Mouse (Mus musculus) adrenal gland, postnatal 25 days (tissue): ENCODE results near the gene Rwdd3. TPM values are rescaled to one million over a fixed set of nuclear protein-coding genes. Genes with fewer than 3 reads are reported as not detected.

ENCODE experiments used
- DNase-seq: peaks from one replicate; pipeline ENCODE4 v3.0.0; 2021; ENCODE audit warnings: mixed read lengths
- long read RNA-seq: library from polyadenylated mRNA; stranded (forward); transcript quantifications from one replicate; pipeline ENCODE4 v2.0.0, GENCODE M21; 2021
- total RNA-seq: library from RNA; stranded (reverse); gene quantifications from 2 replicates; pipeline ENCODE4 v1.2.3, GENCODE M21; 2021

Rwdd3 gene
- 10.3 and 17.9 TPM in 2 replicates for total RNA-seq
- long read RNA-seq, transcript Rwdd3-204 (5 exons, 1,484 nt), result major isoform, 8 of 18 reads
- long read RNA-seq, partial matches to known transcripts, result 3 of 18 reads
- long read RNA-seq, other reads (novel, unspliced or antisense), result 6 of 18 reads

DNA sequence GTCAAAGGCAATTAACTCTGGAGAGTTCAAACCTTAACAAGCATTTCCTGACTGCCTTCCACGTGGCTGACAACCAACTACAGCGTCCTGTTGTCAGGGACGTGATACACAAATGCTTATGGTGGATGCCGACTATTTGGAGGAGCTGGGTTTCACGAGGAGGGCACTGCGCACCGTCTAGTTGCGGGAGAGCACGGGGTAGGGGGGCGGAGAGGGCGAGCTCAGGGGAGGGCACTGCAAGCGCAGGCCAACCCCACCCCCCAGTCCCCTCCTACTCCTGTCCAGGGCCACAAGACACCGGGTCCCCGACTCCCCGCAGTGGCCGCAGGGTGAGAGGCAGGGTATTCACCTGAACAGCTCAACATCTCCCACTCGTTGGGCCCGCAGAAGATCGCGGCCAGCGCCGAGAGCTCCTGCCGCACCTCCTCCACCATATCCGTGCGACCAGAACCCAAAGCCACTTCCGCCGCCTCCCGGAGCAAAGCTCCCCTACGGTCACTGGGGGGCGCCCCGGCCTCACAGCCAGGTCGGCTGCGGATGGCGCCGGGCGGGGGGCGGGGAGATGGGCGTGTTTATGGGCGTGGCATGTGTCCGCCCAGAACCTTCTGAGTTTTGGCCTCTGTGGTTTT lies at the start of gene Rwdd3:
Gene Rwdd3 (minus strand): TSS at position 453 of the 629 bp plus-strand sequence.
- DNase-seq, result peak; percentile 91

- DNase-seq, result no peak
Observed at GRCm38 (mm10) chr3:121217011-121217410, 45.5 kb upstream of the Rwdd3 start.

DNA sequence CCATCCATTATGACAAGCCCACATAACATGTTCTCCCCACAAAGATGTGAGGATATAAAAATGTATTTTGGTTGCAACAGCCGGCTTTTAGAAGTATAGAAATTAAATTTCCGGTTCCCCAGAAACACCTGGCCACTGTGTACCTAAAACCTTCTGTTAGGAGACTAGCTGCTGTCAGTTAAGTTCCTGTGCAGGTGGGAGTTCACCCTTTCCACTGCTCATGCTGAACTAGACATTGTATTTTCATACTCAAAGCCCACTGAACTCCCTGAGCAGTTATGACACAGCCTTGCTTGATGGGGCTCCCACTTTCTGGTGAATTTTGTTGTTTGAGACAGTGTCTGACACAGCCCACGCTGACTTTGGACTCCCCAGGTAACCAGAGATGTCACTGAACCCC lies 42.0 kb upstream of the Rwdd3 start:
- no peak for DNase-seq

GRCm38 (mm10) chr3:121212156-121212555 lies 40.7 kb upstream of the Rwdd3 start:
- peak; percentile 15 for DNase-seq

DNA sequence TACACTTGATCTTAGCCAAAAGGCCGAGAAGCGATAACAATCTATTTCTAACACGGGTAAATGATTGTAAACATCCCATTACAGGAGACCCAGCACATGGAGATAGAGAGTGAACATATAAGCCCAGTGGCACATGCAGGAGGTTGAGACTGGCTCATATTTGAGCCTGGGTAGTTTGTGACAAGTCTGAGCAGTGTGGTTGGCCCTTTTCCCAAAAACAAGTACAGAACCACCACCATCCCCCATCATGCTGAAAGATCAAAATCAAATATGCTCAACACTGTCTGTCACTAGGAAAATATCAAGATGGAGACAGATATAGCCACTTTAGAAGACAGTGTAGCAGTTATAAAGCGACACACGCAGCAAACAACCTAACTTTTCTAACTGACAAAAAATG lies 37.5 kb upstream of the Rwdd3 start:
- no peak for DNase-seq

- no peak for DNase-seq
Observed at GRCm38 (mm10) chr3:121206202-121206882, 34.8 kb upstream of the Rwdd3 start.

- no peak for DNase-seq
Observed at GRCm38 (mm10) chr3:121202638-121203037, 31.1 kb upstream of the Rwdd3 start.

DNA sequence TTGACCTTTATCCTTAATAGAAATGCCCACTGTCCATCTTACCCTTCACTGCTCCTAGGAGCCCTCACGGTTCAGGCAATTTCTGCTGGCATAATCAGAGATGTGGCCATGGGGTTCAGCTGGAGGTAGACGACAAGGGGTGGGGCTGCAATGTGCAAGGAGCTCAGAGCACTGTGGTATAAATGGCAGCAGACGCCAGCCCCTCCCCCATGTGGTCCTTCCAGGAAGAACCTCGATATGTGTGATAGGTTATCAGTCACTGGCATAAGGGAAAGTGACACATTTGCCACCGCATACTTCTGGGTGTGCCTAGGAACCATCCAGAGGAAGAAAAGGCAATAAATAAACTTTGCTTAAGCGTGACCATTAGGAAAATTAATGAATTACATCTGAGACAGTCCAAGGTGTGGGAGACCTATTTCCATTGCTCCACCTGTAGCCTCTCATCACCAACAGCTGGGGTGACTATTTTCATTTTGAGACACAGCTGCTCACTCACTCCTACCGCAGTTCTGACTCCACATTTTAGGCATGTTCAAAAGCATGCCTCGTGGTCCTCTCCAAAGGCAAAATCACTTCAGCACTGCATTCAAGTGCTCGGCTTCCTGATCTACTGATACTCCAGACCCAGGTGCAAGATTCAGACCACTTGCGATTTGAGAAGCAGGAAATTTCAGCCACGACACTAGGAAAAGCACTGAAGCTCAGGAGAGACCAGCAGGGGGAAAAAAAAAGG lies 29.7 kb upstream of the Rwdd3 start:
- no peak for DNase-seq

GRCm38 (mm10) chr3:121189199-121189598 lies 17.7 kb upstream of the Rwdd3 start:
- DNase-seq, result no peak

DNA sequence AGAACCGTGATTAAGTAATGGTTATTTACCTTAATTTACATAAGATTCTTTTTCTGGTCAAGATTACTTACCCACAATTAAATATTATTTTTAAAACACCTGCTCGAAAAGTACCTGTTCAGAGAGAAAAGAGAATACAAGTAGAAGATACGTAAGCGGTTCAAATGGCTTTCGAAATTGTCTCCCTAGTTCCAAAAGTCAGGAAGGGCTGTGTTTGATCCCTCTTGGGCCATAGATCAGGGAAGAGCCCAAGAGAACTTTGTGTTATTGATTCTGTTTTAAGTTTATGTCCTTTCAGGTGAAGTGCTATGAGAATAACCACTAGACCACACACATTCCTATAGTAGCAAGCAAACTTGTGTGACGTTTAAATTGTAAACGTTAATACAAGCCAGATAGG lies 16.0 kb upstream of the Rwdd3 start:
- no peak for DNase-seq

DNA sequence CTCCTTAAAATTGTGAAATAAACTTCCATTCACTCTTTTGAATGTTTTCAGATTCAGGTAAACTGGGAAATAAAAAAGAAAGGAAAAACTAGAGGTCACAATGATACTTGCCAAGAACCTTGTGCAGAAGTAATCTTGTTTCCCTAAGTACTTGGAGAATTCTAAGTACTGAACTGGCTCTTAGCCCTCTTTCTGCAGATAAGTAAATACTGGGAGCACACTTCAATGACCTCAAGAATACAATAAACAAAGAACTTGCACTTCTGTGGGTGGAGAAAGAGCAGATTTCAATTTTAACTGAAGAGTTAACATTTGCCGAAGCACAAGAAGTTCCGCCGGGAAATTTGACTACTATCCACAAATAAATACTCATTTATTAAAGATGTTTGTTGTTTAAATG lies 15.4 kb upstream of the Rwdd3 start:
- DNase-seq, result no peak

GRCm38 (mm10) chr3:121185197-121185596 lies 13.7 kb upstream of the Rwdd3 start:
- DNase-seq, result no peak

DNA sequence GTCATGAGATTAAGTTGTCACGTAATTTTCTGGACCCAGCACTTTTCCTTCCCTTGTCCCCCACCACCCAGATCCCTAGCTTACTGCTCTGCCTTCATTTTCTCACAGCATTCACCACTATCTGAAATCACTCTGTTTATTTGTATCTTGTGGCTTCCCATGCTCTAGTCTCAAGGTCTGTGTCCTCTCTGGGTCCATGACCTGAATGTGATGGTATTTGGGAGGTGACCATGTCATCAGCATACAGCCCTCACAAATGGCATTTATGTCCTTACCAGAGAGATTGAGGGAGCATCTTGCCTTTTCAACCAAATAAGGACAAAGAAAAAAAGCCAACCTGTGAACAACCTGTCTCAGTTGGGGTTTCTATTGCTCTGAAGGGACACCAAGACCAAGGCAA lies 4.5 kb upstream of the Rwdd3 start:
- no peak for DNase-seq

GRCm38 (mm10) chr3:121174248-121174945 lies 2.9 kb upstream of the Rwdd3 start:
- DNase-seq, result no peak

- DNase-seq, result no peak
Observed at GRCm38 (mm10) chr3:121172718-121173117, 1.2 kb upstream of the Rwdd3 start.

- DNase-seq, result no peak
Observed at GRCm38 (mm10) chr3:121171872-121172265, 374 bp upstream of the Rwdd3 start.

- no peak for DNase-seq
Observed at GRCm38 (mm10) chr3:121170631-121171030, 864 bp downstream of the Rwdd3 start.

- no peak for DNase-seq
Observed at GRCm38 (mm10) chr3:121169092-121169942, 2.2 kb downstream of the Rwdd3 start.

DNA sequence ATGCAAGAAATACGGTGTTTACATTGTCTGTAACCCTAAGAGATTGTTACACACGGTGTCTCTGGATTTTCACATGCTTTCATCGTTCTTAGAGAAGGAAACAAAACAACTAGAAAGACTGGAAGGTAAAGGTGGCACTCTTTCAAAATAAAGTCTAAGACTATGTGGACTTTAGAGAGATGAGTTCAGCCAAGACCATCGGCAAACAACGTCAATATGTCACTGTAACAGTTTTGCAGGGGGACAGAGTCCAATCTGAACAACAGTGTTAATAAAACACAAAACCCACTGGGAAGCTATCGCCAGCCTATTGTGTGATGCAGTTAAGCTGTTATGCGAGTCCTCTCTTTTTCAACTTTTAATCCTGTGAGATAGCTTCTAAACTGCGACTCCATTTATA lies 2.9 kb downstream of the Rwdd3 start:
- DNase-seq, result no peak

DNA sequence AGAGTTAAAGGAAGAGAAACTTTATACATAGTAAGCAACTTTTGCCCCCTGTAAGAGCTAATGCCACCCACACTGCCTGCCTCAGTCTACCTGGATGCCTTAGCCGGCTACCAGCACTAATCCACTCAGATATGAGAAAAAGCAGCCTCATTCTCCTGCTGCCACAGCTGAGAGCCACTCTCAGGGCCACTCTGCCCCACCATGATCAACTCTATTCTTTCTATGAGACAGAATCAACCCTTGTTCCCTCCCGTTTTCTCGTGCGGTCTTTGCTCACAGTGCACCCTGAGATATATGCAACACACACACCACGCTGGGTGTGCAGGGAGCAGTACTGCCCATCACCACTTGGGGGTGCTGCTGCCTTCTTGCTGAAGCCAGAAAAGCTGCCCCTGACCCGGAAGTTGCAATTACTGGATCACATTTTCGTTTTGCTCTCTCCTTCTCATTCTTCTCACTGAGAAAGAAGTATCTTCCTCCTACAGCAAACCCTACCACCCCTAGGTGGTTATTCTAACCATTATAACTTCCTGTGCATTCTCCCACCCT lies 8.2 kb downstream of the Rwdd3 start:
- peak; percentile 78 for DNase-seq

DNA sequence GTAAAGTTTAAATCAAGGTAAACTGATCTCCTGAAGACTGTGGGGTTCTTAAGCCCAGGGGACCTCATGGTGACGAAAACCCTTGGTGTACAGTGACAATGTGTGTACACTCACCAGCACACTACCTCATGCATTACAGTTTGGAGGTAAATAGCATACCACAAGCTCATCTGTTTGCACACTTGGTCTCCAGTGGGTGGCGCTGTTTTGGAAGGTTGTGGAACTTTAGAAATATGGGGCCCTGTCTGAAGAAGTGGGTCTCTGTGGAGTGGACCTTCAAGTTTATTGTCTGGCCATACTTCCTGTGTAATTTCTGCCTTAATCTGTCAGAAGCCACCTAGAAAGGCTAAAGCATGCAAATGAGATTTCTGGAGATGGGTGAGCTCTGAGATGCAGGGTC lies 9.8 kb downstream of the Rwdd3 start:
- DNase-seq, result no peak
